Mouse (Mus musculus) liver, adult 2 months (tissue): ENCODE measurements around the gene Ccer2.
A peak's percentile ranks its signal among the peaks of the same experiment; 100 is the strongest.

ENCODE experiments used
- CTCF ChIP-seq: fragments of 200-500 bp; IDR thresholded peaks from 2 replicates; pipeline ENCODE4 v1.5.1; 2011; ENCODE audit warnings: low read depth, low read length, control low read depth
- POLR2A ChIP-seq: fragments of 200-500 bp; IDR thresholded peaks from 2 replicates; pipeline ENCODE4 v1.6.1; 2011; ENCODE audit warnings: low read length, control low read depth; ENCODE audit not compliant: insufficient read depth; ENCODE audit errors: extremely low read depth

DNA sequence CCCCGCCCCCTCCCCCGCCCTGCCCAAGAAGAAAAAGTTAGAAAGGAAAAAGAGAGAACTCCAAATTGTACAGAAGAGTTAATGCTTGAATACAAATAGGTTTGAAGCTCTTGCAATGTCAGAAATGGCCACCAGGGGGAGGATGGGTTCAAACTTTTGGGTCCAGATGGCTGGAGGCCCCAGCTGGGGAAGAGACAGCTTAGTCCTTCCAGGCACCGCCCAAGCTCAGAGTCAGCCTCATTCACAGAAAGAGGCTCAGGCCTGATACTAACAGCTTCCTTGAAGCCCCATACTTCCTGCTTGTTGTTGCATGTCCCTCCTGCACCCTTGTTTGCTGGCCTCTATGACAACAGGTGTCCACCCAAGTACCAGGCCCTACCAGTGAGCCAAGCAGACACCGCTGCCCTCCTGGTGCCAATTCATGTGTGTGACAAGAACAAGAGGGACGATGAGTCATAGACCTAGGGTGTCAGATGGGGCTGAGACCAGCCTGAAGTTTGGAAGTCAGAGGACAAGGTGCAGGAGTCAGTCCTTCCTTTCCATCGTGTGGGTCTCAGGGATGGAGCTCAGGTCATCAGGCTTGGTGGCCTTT lies 24.2 kb downstream of the Ccer2 start:
- TF ChIP-seq CTCF, result peak; percentile 78
- TF ChIP-seq POLR2A, result no peak
